Mouse (Mus musculus) forebrain, embryonic 14.5 days (tissue): ENCODE measurements around the gene Mettl22. TPM values are rescaled to one million over a fixed set of nuclear protein-coding genes. Genes with fewer than 3 reads are reported as not detected.

ENCODE experiments used
- ATAC-seq: fragments of 200-750 bp; cut with Nextera tagmentation; 2 replicates; pipeline ENCODE4 v1.8.0; 2017; ENCODE audit warnings: mild to moderate bottlenecking, moderate library complexity
- DNase-seq: peaks from one replicate; pipeline ENCODE4 v3.0.0-alpha.2; 2015; ENCODE audit warnings: low spot score
- H3K27ac ChIP-seq: fragments of 300-500 bp; sonication (generic); 2 replicates; pipeline ENCODE4 v1.5.1; 2014; ENCODE audit warnings: low read depth, mild to moderate bottlenecking, control low read depth, low read length, moderate library complexity
- H3K27me3 ChIP-seq: fragments of 300-500 bp; sonication (generic); replicated peaks from 2 replicates; pipeline ENCODE4 v1.6.1; 2014; ENCODE audit warnings: low read length, control low read depth, mixed read lengths; ENCODE audit not compliant: control insufficient read depth, insufficient read depth
- H3K36me3 ChIP-seq: fragments of 300-500 bp; sonication (generic); 2 replicates; pipeline ENCODE4 v1.6.1; 2014; ENCODE audit warnings: low read length, control low read depth; ENCODE audit not compliant: control insufficient read depth, insufficient read depth
- H3K4me1 ChIP-seq: fragments of 300-500 bp; sonication (generic); 2 replicates; pipeline ENCODE4 v1.6.1; 2014; ENCODE audit warnings: antibody characterized with exemption, low read length, control low read depth; ENCODE audit not compliant: control insufficient read depth, insufficient read depth
- H3K4me2 ChIP-seq: fragments of 300-500 bp; sonication (generic); 2 replicates; pipeline ENCODE4 v1.6.1; 2014; ENCODE audit warnings: mild to moderate bottlenecking, control low read depth, low read length
- H3K4me3 ChIP-seq: fragments of 300-500 bp; sonication (generic); 2 replicates; pipeline ENCODE4 v1.5.1; 2014; ENCODE audit warnings: low read depth, low read length, control low read depth
- H3K9ac ChIP-seq: fragments of 300-500 bp; sonication (generic); 2 replicates; pipeline ENCODE4 v1.6.1; 2014; ENCODE audit warnings: mild to moderate bottlenecking, low read length, control low read depth, moderate library complexity
- H3K9me3 ChIP-seq: fragments of 300-500 bp; sonication (generic); replicated peaks from 2 replicates; pipeline ENCODE4 v1.6.1; 2016; ENCODE audit warnings: low read length, control low read depth, mixed read lengths; ENCODE audit not compliant: control insufficient read depth
- WGBS: fragments of 180-500 bp; shearing (Covaris S2); extraction: QIAGEN DNeasy Blood & Tissue Kit; methylation state at CpG from one replicate; pipeline ENCODE4 v1.1.7; 2014; 5-methylcytosine and 5-hydroxymethylcytosine counted together
- polyA plus RNA-seq: library from polyadenylated mRNA; unstranded; fragments of >200 nt; fragmentation: Nextera tagmentation; extraction: Ambion mirVana; gene quantifications from 2 replicates; pipeline ENCODE4 v1.2.1, GENCODE M21; 2014

Mettl22 gene
- polyA plus RNA-seq, 1 experiment from 2014 or later = 48.6 TPM

GRCm38 (mm10) chr16:8491743-8492490 lies 21.3 kb downstream of the Mettl22 start:
- H3K27me3 ChIP-seq = no peaks in the 10 kb centered on the region
- no peaks in the 10 kb centered on the region for H3K9me3 ChIP-seq
- ATAC-seq = no peak
- no peak overlapping the region for H3K9ac ChIP-seq
- WGBS = 37% methylated on average over 13 of the region's 13 CpGs
- no peak for DNase-seq
- H3K36me3 ChIP-seq = peaks cover 31% of the 10 kb centered on the region
- H3K4me2 ChIP-seq = no peak overlapping the region
- no peak overlapping the region for H3K27ac ChIP-seq
- no peak overlapping the region for H3K4me3 ChIP-seq
- H3K4me1 ChIP-seq = no peaks in the 10 kb centered on the region

- DNase-seq (peak; percentile 87), ATAC-seq (peak; percentile 79; the same call in 1 of the 2 replicates)
- 23% methylated on average over 4 of the region's 4 CpGs for WGBS
- no peak overlapping the region for H3K27ac ChIP-seq
- H3K36me3 ChIP-seq = peaks cover 13% of the 10 kb centered on the region; the same call in 1 of the 2 replicates
- H3K4me2 ChIP-seq = no peak overlapping the region
- no peaks in the 10 kb centered on the region for H3K27me3 ChIP-seq
- H3K4me3 ChIP-seq = no peak overlapping the region
- no peaks in the 10 kb centered on the region for H3K4me1 ChIP-seq
- no peak overlapping the region for H3K9ac ChIP-seq
- no peaks in the 10 kb centered on the region for H3K9me3 ChIP-seq
These were observed 23.7 kb downstream of the Mettl22 start for GRCm38 (mm10) chr16:8494268-8494667.

- no peak overlapping the region for H3K27ac ChIP-seq
- H3K9me3 ChIP-seq = no peaks in the 10 kb centered on the region
- DNase-seq (no peak), ATAC-seq (no peak; the same call in 1 of the 2 replicates)
- no peak overlapping the region for H3K4me3 ChIP-seq
- no peaks in the 10 kb centered on the region for H3K36me3 ChIP-seq
- no peak overlapping the region for H3K4me2 ChIP-seq
- WGBS = 63% methylated on average over 2 of the region's 2 CpGs
- no peaks in the 10 kb centered on the region for H3K4me1 ChIP-seq
- H3K9ac ChIP-seq = no peak overlapping the region
- no peaks in the 10 kb centered on the region for H3K27me3 ChIP-seq
These were observed 26.4 kb downstream of the Mettl22 start for GRCm38 (mm10) chr16:8496967-8497366.

GRCm38 (mm10) chr16:8504271-8504670 lies 33.7 kb downstream of the Mettl22 start:
- H3K36me3 ChIP-seq = no peaks in the 10 kb centered on the region
- WGBS = 65% methylated on average over 2 of the region's 2 CpGs
- no peak overlapping the region for H3K27ac ChIP-seq

GRCm38 (mm10) chr16:8509894-8510293 lies 39.3 kb downstream of the Mettl22 start:
- H3K27me3 ChIP-seq = no peaks in the 10 kb centered on the region
- 69% methylated on average over 5 of the region's 5 CpGs for WGBS
- no peak overlapping the region for H3K4me2 ChIP-seq
- peaks cover 11% of the 10 kb centered on the region for H3K4me1 ChIP-seq
- no peaks in the 10 kb centered on the region for H3K9me3 ChIP-seq
- no peak overlapping the region for H3K9ac ChIP-seq
- H3K27ac ChIP-seq = no peak overlapping the region
- DNase-seq (no peak), ATAC-seq (no peak)
- H3K4me3 ChIP-seq = no peak overlapping the region
- H3K36me3 ChIP-seq = no peaks in the 10 kb centered on the region

More at GRCm38 (mm10) chr16:8504271-8504670, 33.7 kb downstream of the Mettl22 start:
- H3K27me3 ChIP-seq = no peaks in the 10 kb centered on the region
- ATAC-seq (no peak), DNase-seq (no peak)
- no peaks in the 10 kb centered on the region for H3K9me3 ChIP-seq
- H3K9ac ChIP-seq = no peak overlapping the region
- H3K4me1 ChIP-seq = no peaks in the 10 kb centered on the region
- no peak overlapping the region for H3K4me3 ChIP-seq
- H3K4me2 ChIP-seq = no peak overlapping the region

GRCm38 (mm10) chr16:8512830-8513229 lies 42.2 kb downstream of the Mettl22 start:
- no peak for ATAC-seq
- Histone ChIP-seq H3K27ac (no peak overlapping the region), H3K27me3 (0 out of 2 replicates have a peak, but pooled peaks cover 5% of the 10 kb centered on the region), H3K4me3 (peak overlapping the region; percentile 53), H3K4me1 (peaks cover 14% of the 10 kb centered on the region), H3K9me3 (no peaks in the 10 kb centered on the region), H3K36me3 (no peaks in the 10 kb centered on the region), H3K4me2 (peak overlapping the region; percentile 72), H3K9ac (peak overlapping the region; percentile 66)
- WGBS = 1% methylated on average over 5 of the region's 5 CpGs
- no peak for DNase-seq

- no peaks in the 10 kb centered on the region for H3K9me3 ChIP-seq
- WGBS = 1% methylated on average over 46 of the region's 46 CpGs
- H3K9ac ChIP-seq = peak within 1 kb of the TSS; percentile 66
- H3K27ac ChIP-seq = peak within 1 kb of the TSS; percentile 40
- H3K4me2 ChIP-seq = peak within 1 kb of the TSS; percentile 72
- H3K36me3 ChIP-seq = no peaks in the 10 kb centered on the region
- peak; percentile 97 for DNase-seq
- peak within 1 kb of the TSS; percentile 53 for H3K4me3 ChIP-seq
- H3K27me3 ChIP-seq = 0 out of 2 replicates have a peak, but pooled peaks cover 5% of the 10 kb centered on the region
- H3K4me1 ChIP-seq = peaks cover 14% of the 10 kb centered on the region
- ATAC-seq = peak; percentile 100
These were observed 42.8 kb downstream of the Mettl22 start, which contains the start of gene Abat for GRCm38 (mm10) chr16:8513236-8513906. TSS of gene Abat (plus strand) at chr16:8513429.

- no peak for ATAC-seq
- Histone ChIP-seq H3K36me3 (no peaks in the 10 kb centered on the region), H3K27me3 (0 out of 2 replicates have a peak, but pooled peaks cover 5% of the 10 kb centered on the region), H3K9ac (peak overlapping the region; percentile 66), H3K4me2 (peak overlapping the region; percentile 72), H3K9me3 (no peaks in the 10 kb centered on the region), H3K27ac (no peak overlapping the region), H3K4me3 (peak overlapping the region; percentile 53), H3K4me1 (peaks cover 14% of the 10 kb centered on the region)
- 3% methylated on average over 4 of the region's 4 CpGs for WGBS
- peak; percentile 64 for DNase-seq
These were observed 43.6 kb downstream of the Mettl22 start for GRCm38 (mm10) chr16:8514180-8514579.

GRCm38 (mm10) chr16:8520525-8520924 lies 49.9 kb downstream of the Mettl22 start:
- Histone ChIP-seq H3K36me3 (no peaks in the 10 kb centered on the region), H3K4me2 (no peak overlapping the region), H3K27ac (no peak overlapping the region), H3K4me3 (no peak overlapping the region), H3K4me1 (peaks cover 16% of the 10 kb centered on the region), H3K9ac (no peak overlapping the region), H3K27me3 (peaks cover 31% of the 10 kb centered on the region), H3K9me3 (no peaks in the 10 kb centered on the region)
- ATAC-seq (no peak), DNase-seq (no peak)
- 71% methylated on average over 5 of the region's 5 CpGs for WGBS
